10 mouse cellular contexts compared by ENCODE assay signal in genomic region chr13:60486105-60486504, GRCm38 (mm10).
DNase-seq lines count a peak whose midpoint lies in the region; ATAC-seq and TF ChIP-seq lines count a peak whose summit lies in the region.
"Had no signal": no experiment of that assay in that cellular context is flagged by ENCODE, and none has a peak within 500 bp of the region (broad histone marks: within the 10 kb centered on the region; RNA-seq: fewer than 3 reads in every experiment).

No protein-coding gene starts in this region.

- TF ChIP-seq POLR2A in brain, embryonic 14.5 days (IDR thresholded peaks at IDR 0.05; ENCODE audit: borderline replicate concordance, extremely low read depth, insufficient read depth, insufficient read length, poor library complexity, severe bottlenecking), result no peak

- H3K27me3 ChIP-seq in limb, embryonic 15.5 days, result no peaks in the 10 kb centered on the region
- H3K27me3 ChIP-seq: embryonic facial prominence, embryonic 13.5 days had no signal

- H3K4me2 ChIP-seq in limb, embryonic 15.5 days, result no peak overlapping the region
- H3K4me2 ChIP-seq: embryonic facial prominence, embryonic 13.5 days; liver, embryonic 15.5 days had no signal

- TF ChIP-seq CTCF in left cerebral cortex, adult 2 months (IDR thresholded peaks at IDR 0.05), result no peak
- TF ChIP-seq CTCF in brain, embryonic 14.5 days (IDR thresholded peaks at IDR 0.05; ENCODE audit: borderline replicate concordance, extremely low read depth, insufficient read depth, insufficient read length), result no peak

- 45% methylated on average over 2 of the region's 2 CpGs for WGBS in limb, embryonic 15.5 days

- H3K4me3 ChIP-seq in left cerebral cortex, adult 2 months, result no peak overlapping the region
- no peak overlapping the region for H3K4me3 ChIP-seq in limb, embryonic 15.5 days
- H3K4me3 ChIP-seq: embryonic facial prominence, embryonic 13.5 days; liver, embryonic 15.5 days had no signal

- H3K36me3 ChIP-seq in limb, embryonic 15.5 days, result no peaks in the 10 kb centered on the region
- H3K36me3 ChIP-seq: embryonic facial prominence, embryonic 13.5 days; liver, embryonic 15.5 days had no signal

- H3K27ac ChIP-seq in left cerebral cortex, adult 2 months, result no peak overlapping the region
- H3K27ac ChIP-seq in limb, embryonic 15.5 days, result peak overlapping the region; percentile 43; the same call in 1 of the 2 replicates
- H3K27ac ChIP-seq: embryonic facial prominence, embryonic 13.5 days; liver, embryonic 15.5 days had no signal

- no peak for ATAC-seq in limb, embryonic 15.5 days (ENCODE audit: insufficient number of reproducible peaks, low FRiP score, low TSS enrichment, low read depth)

- H3K4me1 ChIP-seq in limb, embryonic 15.5 days, result peaks cover 31% of the 10 kb centered on the region

- intact Hi-C loops in left cerebral cortex, postnatal 4 days (cut with DNase I), result no loop called here
- intact Hi-C loops in left cerebral cortex, adult 2 months (cut with DNase I), result no loop called here

- peak; percentile 82 for DNase-seq in left cerebral cortex, postnatal 4 days
- DNase-seq in left cerebral cortex, adult 2 months (ENCODE audit: extremely low spot score in 1 of 2, low spot score in 2 of 2), result no peak
- peak; percentile 48 for DNase-seq in brain, embryonic 14.5 days (ENCODE audit: low read depth)
- DNase-seq in gastrocnemius, postnatal 10 days, result peak; percentile 51
- DNase-seq in frontal cortex, postnatal 10 days (ENCODE audit: low spot score in 2 of 2), result no peak
- DNase-seq in spleen, adult 18-20 months, result no peak
- no peak for DNase-seq in retina, embryonic 14.5 days (ENCODE audit: low spot score)

- no peaks in the 10 kb centered on the region for H3K9me3 ChIP-seq in limb, embryonic 15.5 days
- H3K9me3 ChIP-seq: liver, embryonic 15.5 days had no signal

- no peak overlapping the region for H3K9ac ChIP-seq in limb, embryonic 15.5 days
- H3K9ac ChIP-seq: embryonic facial prominence, embryonic 13.5 days; liver, embryonic 15.5 days had no signal

Comparison
In these comparisons a context has a peak if more than half of its experiments do, and no peak if none do; other contexts are left out.
1. DNase-seq: peak in left cerebral cortex, postnatal 4 days (single experiment), brain, embryonic 14.5 days (single experiment) and gastrocnemius, postnatal 10 days (single experiment); none in left cerebral cortex, adult 2 months (0 of 2), frontal cortex, postnatal 10 days (0 of 2), spleen, adult 18-20 months (0 of 2) and retina, embryonic 14.5 days (single experiment).